ENCODE assay signal across 21 mouse cellular contexts in the genomic region with DNA sequence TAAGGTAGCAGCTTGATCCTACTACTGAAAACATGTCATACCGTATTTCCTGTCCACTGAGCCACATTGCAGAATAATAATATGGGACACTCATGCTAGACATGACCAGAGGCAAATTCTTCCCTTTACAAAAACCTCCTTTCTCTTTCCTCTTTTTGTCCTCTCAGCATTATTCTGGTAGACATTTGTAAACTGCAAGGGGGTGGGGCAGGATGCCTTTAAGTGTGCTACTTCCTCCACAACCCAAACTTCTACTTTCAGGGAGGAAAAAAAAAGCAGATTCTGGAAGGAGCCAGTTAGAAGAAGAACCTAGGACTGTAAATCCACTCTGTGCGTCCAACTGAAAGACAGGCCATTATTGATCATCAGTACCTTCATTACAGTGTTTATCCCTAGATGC.
DNase-seq lines count a peak whose midpoint lies in the region; ATAC-seq and TF ChIP-seq lines count a peak whose summit lies in the region.
"Had no signal": no experiment of that assay in that cellular context is flagged by ENCODE, and none has a peak within 500 bp of the region (broad histone marks: within the 10 kb centered on the region; RNA-seq: fewer than 3 reads in every experiment).

No protein-coding gene starts in this region.

- ATAC-seq in common myeloid progenitor, adult 5-6 weeks (replicated peaks; ENCODE audit: low read depth, poor library complexity, severe bottlenecking), result peak; percentile 67
- ATAC-seq: forebrain, embryonic 15.5 days; midbrain, embryonic 15.5 days; Patski had no signal

- TF ChIP-seq CTCF in left cerebral cortex, adult 2 months (IDR thresholded peaks at IDR 0.05), result no peak

- peak overlapping the region; percentile 3; the same call in 1 of the 2 replicates for H3K27ac ChIP-seq in left cerebral cortex, adult 2 months
- H3K27ac ChIP-seq: forebrain, embryonic 15.5 days; gastrocnemius, adult 2 months; heart, embryonic 10.5 days; liver, embryonic 13.5 days; macrophage; midbrain, embryonic 15.5 days had no signal

- intact Hi-C loops in left cerebral cortex, adult 2 months (cut with DNase I), result loop anchor here (5.0 kb wide), 1 partner anchor 83 kb away; no protein-coding TSS in a partner anchor

- DNase-seq in embryo, embryonic 10.5 days (ENCODE audit: low spot score), result peak; percentile 2
- DNase-seq in embryo, embryonic 10 days (ENCODE audit: low spot score), result no peak
- DNase-seq in left cerebral cortex, adult 2 months (ENCODE audit: extremely low spot score in 1 of 2, low spot score in 2 of 2), result no peak
- no peak for DNase-seq in left cerebral cortex, adult 18-20 months (ENCODE audit: low spot score in 2 of 2)
- DNase-seq in monocyte, adult 2 months (ENCODE audit: low read depth in 1 of 2, low spot score in 2 of 2), result peak; percentile 11 to 12
- no peak for DNase-seq in ovary, postnatal 36 days (ENCODE audit: low spot score)
- DNase-seq in embryo, embryonic 9.5 days (ENCODE audit: extremely low spot score), result no peak
- DNase-seq: cerebellum, adult 11-12 months; cerebellum, postnatal 36 days; gastrocnemius, adult 2 months; heart, postnatal 36 days; kidney, adult 9 months; liver, embryonic 13.5 days; right cerebral cortex, postnatal 14 days; thymus, adult 2 months had no signal

- H3K4me3 ChIP-seq in left cerebral cortex, adult 2 months, result no peak overlapping the region
- H3K4me3 ChIP-seq: forebrain, embryonic 15.5 days; gastrocnemius, adult 2 months; heart, embryonic 10.5 days; liver, embryonic 13.5 days; midbrain, embryonic 15.5 days had no signal

Comparison
In these comparisons a context has a peak if more than half of its experiments do, and no peak if none do; other contexts are left out.
1. DNase-seq: peak in embryo, embryonic 10.5 days (single experiment) and monocyte, adult 2 months (2 of 2); none in embryo, embryonic 10 days (single experiment), left cerebral cortex, adult 2 months (0 of 2), left cerebral cortex, adult 18-20 months (0 of 2), ovary, postnatal 36 days (single experiment) and embryo, embryonic 9.5 days (single experiment).